Mouse (Mus musculus): ENCODE results near the gene Krt12. TPM values are rescaled to one million over a fixed set of nuclear protein-coding genes. Genes with fewer than 3 reads are reported as not detected.

Krt12 gene
- polyA plus RNA-seq, 1 experiment from 2014 or later = not detected

- TF ChIP-seq CTCF (IDR thresholded peaks at IDR 0.05; ENCODE audit: low read depth) = no peak
- WGBS = 85% methylated on average over 13 of the region's 13 CpGs
- DNase-seq (ENCODE audit: low spot score) = no peak
Measured at GRCm38 (mm10) chr11:99374803-99375202, 47.3 kb downstream of the Krt12 start, which contains the start of gene Krt28. Gene Krt28, minus strand, starts transcription at chr11:99374903.

GRCm38 (mm10) chr11:99369853-99370451 is 52.1 kb downstream of the Krt12 start:
- no peak overlapping the region for H3K27ac ChIP-seq
- no peak overlapping the region for H3K4me2 ChIP-seq (ENCODE audit: low read length)
- H3K36me3 ChIP-seq (ENCODE audit: insufficient read depth, low read length) = no peaks in the 10 kb centered on the region
- no peak for ATAC-seq (replicated peaks; ENCODE audit: low FRiP score, low read depth)
- no peaks in the 10 kb centered on the region for H3K27me3 ChIP-seq (ENCODE audit: insufficient read depth, low read length)
- H3K4me1 ChIP-seq (replicated peaks; ENCODE audit: insufficient read depth, low read length) = no peaks in the 10 kb centered on the region
- no peak overlapping the region for H3K9ac ChIP-seq (ENCODE audit: low read depth, low read length)
- no peaks in the 10 kb centered on the region for H3K9me3 ChIP-seq (replicated peaks; ENCODE audit: low read length)
- no peak for DNase-seq (ENCODE audit: low spot score)
- H3K4me3 ChIP-seq (replicated peaks; ENCODE audit: low read depth, low read length) = no peak overlapping the region
- WGBS = 92% methylated on average over 8 of the region's 8 CpGs
- TF ChIP-seq CTCF (IDR thresholded peaks at IDR 0.05; ENCODE audit: low read depth) = no peak

More at GRCm38 (mm10) chr11:99374803-99375202, 47.3 kb downstream of the Krt12 start, which contains the start of gene Krt28:
- Histone ChIP-seq H3K9ac (ENCODE audit: low read depth, low read length) (no peak within 1 kb of the TSS), H3K27ac (no peak within 1 kb of the TSS), H3K4me1 (replicated peaks; ENCODE audit: insufficient read depth, low read length) (no peaks in the 10 kb centered on the region), H3K9me3 (replicated peaks; ENCODE audit: low read length) (no peaks in the 10 kb centered on the region), H3K4me3 (replicated peaks; ENCODE audit: low read depth, low read length) (no peak within 1 kb of the TSS), H3K4me2 (ENCODE audit: low read length) (no peak within 1 kb of the TSS), H3K36me3 (ENCODE audit: insufficient read depth, low read length) (no peaks in the 10 kb centered on the region), H3K27me3 (ENCODE audit: insufficient read depth, low read length) (no peaks in the 10 kb centered on the region)
- no peak for ATAC-seq (replicated peaks; ENCODE audit: low FRiP score, low read depth)

GRCm38 (mm10) chr11:99369229-99369628 is 52.8 kb downstream of the Krt12 start:
- DNase-seq (ENCODE audit: low spot score) = peak; percentile 54
- H3K4me1 ChIP-seq (replicated peaks; ENCODE audit: insufficient read depth, low read length) = no peaks in the 10 kb centered on the region
- H3K9ac ChIP-seq (ENCODE audit: low read depth, low read length) = no peak overlapping the region
- 13% methylated on average over 3 of the region's 3 CpGs for WGBS
- ATAC-seq (replicated peaks; ENCODE audit: low FRiP score, low read depth) = no peak
- TF ChIP-seq CTCF (IDR thresholded peaks at IDR 0.05; ENCODE audit: low read depth) = peak; percentile 71
- no peak overlapping the region for H3K4me3 ChIP-seq (replicated peaks; ENCODE audit: low read depth, low read length)
- no peak overlapping the region for H3K27ac ChIP-seq
- H3K36me3 ChIP-seq (ENCODE audit: insufficient read depth, low read length) = no peaks in the 10 kb centered on the region
- no peaks in the 10 kb centered on the region for H3K27me3 ChIP-seq (ENCODE audit: insufficient read depth, low read length)
- no peak overlapping the region for H3K4me2 ChIP-seq (ENCODE audit: low read length)
- H3K9me3 ChIP-seq (replicated peaks; ENCODE audit: low read length) = no peaks in the 10 kb centered on the region

- Histone ChIP-seq H3K4me3 (replicated peaks; ENCODE audit: low read depth, low read length) (no peak overlapping the region), H3K36me3 (ENCODE audit: insufficient read depth, low read length) (no peaks in the 10 kb centered on the region), H3K9ac (ENCODE audit: low read depth, low read length) (no peak overlapping the region), H3K4me2 (ENCODE audit: low read length) (no peak overlapping the region), H3K27ac (no peak overlapping the region), H3K9me3 (replicated peaks; ENCODE audit: low read length) (no peaks in the 10 kb centered on the region), H3K4me1 (replicated peaks; ENCODE audit: insufficient read depth, low read length) (no peaks in the 10 kb centered on the region), H3K27me3 (ENCODE audit: insufficient read depth, low read length) (no peaks in the 10 kb centered on the region)
- WGBS = 47% methylated on average over 10 of the region's 10 CpGs
- peak; percentile 20; the same call in 1 of the 2 replicates for TF ChIP-seq CTCF (IDR thresholded peaks at IDR 0.05; ENCODE audit: low read depth)
- ATAC-seq (replicated peaks; ENCODE audit: low FRiP score, low read depth) (no peak), DNase-seq (ENCODE audit: low spot score) (peak; percentile 11)
Measured at GRCm38 (mm10) chr11:99366791-99367190, 55.3 kb downstream of the Krt12 start.

Other genes starting within 250 kb of the Krt12 start
- 154 and 196 TPM in 2 replicates for gene Smarce1, start 191.2 kb downstream of the Krt12 start, polyA plus RNA-seq (2015; fragmentation: Nextera tagmentation; extraction: Ambion mirVana)
- 0.29 and 0.33 TPM in 2 replicates for gene Krt222, start 178.2 kb downstream of the Krt12 start, polyA plus RNA-seq (2015; fragmentation: Nextera tagmentation; extraction: Ambion mirVana)
- gene Krt24, start 137.0 kb downstream of the Krt12 start, polyA plus RNA-seq (2015; fragmentation: Nextera tagmentation; extraction: Ambion mirVana) = not detected in 2 replicates
- 0.08 and 0.09 TPM in 2 replicates for gene Krt25, start 99.3 kb downstream of the Krt12 start, polyA plus RNA-seq (2015; fragmentation: Nextera tagmentation; extraction: Ambion mirVana)
- not detected in 2 replicates for gene Krt26, start 84.3 kb downstream of the Krt12 start, polyA plus RNA-seq (2015; fragmentation: Nextera tagmentation; extraction: Ambion mirVana)
- not detected in 2 replicates for gene Krt27, start 71.2 kb downstream of the Krt12 start, polyA plus RNA-seq (2015; fragmentation: Nextera tagmentation; extraction: Ambion mirVana)
- 0.32 TPM in 1 of 2 replicates, not detected in the other for gene Krt28, start 47.4 kb downstream of the Krt12 start, polyA plus RNA-seq (2015; fragmentation: Nextera tagmentation; extraction: Ambion mirVana)
- 35.5 and 42.6 TPM in 2 replicates for gene Krt10, start 32.9 kb downstream of the Krt12 start, polyA plus RNA-seq (2015; fragmentation: Nextera tagmentation; extraction: Ambion mirVana)
- 3.6 and 5.0 TPM in 2 replicates for gene Krt20, start 15.9 kb upstream of the Krt12 start, polyA plus RNA-seq (2015; fragmentation: Nextera tagmentation; extraction: Ambion mirVana)
- gene Krt23, start 70.9 kb upstream of the Krt12 start, polyA plus RNA-seq (2015; fragmentation: Nextera tagmentation; extraction: Ambion mirVana) = 30.6 and 31.8 TPM in 2 replicates
- gene Krt39, start 99.1 kb upstream of the Krt12 start, polyA plus RNA-seq (2015; fragmentation: Nextera tagmentation; extraction: Ambion mirVana) = 0.45 and 0.46 TPM in 2 replicates
- gene Krt40, start 120.9 kb upstream of the Krt12 start, polyA plus RNA-seq (2015; fragmentation: Nextera tagmentation; extraction: Ambion mirVana) = not detected in 2 replicates
- gene Krtap3-3, start 128.6 kb upstream of the Krt12 start, polyA plus RNA-seq (2015; fragmentation: Nextera tagmentation; extraction: Ambion mirVana) = not detected in 2 replicates
- gene Krtap3-2, start 134.6 kb upstream of the Krt12 start, polyA plus RNA-seq (2015; fragmentation: Nextera tagmentation; extraction: Ambion mirVana) = not detected in 2 replicates
- not detected in 2 replicates for gene Gm11939, start 137.2 kb upstream of the Krt12 start, polyA plus RNA-seq (2015; fragmentation: Nextera tagmentation; extraction: Ambion mirVana)
- not detected in 2 replicates for gene Krtap3-1, start 144.4 kb upstream of the Krt12 start, polyA plus RNA-seq (2015; fragmentation: Nextera tagmentation; extraction: Ambion mirVana)
- not detected in 2 replicates for gene Krtap1-5, start 158.8 kb upstream of the Krt12 start, polyA plus RNA-seq (2015; fragmentation: Nextera tagmentation; extraction: Ambion mirVana)
- gene Krtap1-4, start 161.4 kb upstream of the Krt12 start, polyA plus RNA-seq (2015; fragmentation: Nextera tagmentation; extraction: Ambion mirVana) = not detected in 2 replicates
- not detected in 2 replicates for gene Krtap1-3, start 169.1 kb upstream of the Krt12 start, polyA plus RNA-seq (2015; fragmentation: Nextera tagmentation; extraction: Ambion mirVana)
- not detected in 2 replicates for gene Krtap9-3, start 175.8 kb upstream of the Krt12 start, polyA plus RNA-seq (2015; fragmentation: Nextera tagmentation; extraction: Ambion mirVana)
- gene Gm11938, start 181.0 kb upstream of the Krt12 start, polyA plus RNA-seq (2015; fragmentation: Nextera tagmentation; extraction: Ambion mirVana) = not detected in 2 replicates
- not detected in 2 replicates for gene Gm11937, start 187.9 kb upstream of the Krt12 start, polyA plus RNA-seq (2015; fragmentation: Nextera tagmentation; extraction: Ambion mirVana)
- not detected in 2 replicates for gene Krtap2-4, start 192.6 kb upstream of the Krt12 start, polyA plus RNA-seq (2015; fragmentation: Nextera tagmentation; extraction: Ambion mirVana)
- not detected in 2 replicates for gene Gm11562, start 198.2 kb upstream of the Krt12 start, polyA plus RNA-seq (2015; fragmentation: Nextera tagmentation; extraction: Ambion mirVana)
- not detected in 2 replicates for gene Krtap4-1, start 206.0 kb upstream of the Krt12 start, polyA plus RNA-seq (2015; fragmentation: Nextera tagmentation; extraction: Ambion mirVana)
- gene Krtap4-2, start 212.8 kb upstream of the Krt12 start, polyA plus RNA-seq (2015; fragmentation: Nextera tagmentation; extraction: Ambion mirVana) = not detected in 2 replicates
- not detected in 2 replicates for gene Krtap4-7, start 221.8 kb upstream of the Krt12 start, polyA plus RNA-seq (2015; fragmentation: Nextera tagmentation; extraction: Ambion mirVana)
- not detected in 2 replicates for gene Gm11555, start 228.0 kb upstream of the Krt12 start, polyA plus RNA-seq (2015; fragmentation: Nextera tagmentation; extraction: Ambion mirVana)
- gene Gm11563, start 236.7 kb upstream of the Krt12 start, polyA plus RNA-seq (2015; fragmentation: Nextera tagmentation; extraction: Ambion mirVana) = not detected in 2 replicates
- not detected in 2 replicates for gene Krtap4-6, start 243.7 kb upstream of the Krt12 start, polyA plus RNA-seq (2015; fragmentation: Nextera tagmentation; extraction: Ambion mirVana)

Measured in kidney, postnatal 0 days (tissue).